Comparison of ENCODE assay signal across 1 mouse cellular context in the genomic region with DNA sequence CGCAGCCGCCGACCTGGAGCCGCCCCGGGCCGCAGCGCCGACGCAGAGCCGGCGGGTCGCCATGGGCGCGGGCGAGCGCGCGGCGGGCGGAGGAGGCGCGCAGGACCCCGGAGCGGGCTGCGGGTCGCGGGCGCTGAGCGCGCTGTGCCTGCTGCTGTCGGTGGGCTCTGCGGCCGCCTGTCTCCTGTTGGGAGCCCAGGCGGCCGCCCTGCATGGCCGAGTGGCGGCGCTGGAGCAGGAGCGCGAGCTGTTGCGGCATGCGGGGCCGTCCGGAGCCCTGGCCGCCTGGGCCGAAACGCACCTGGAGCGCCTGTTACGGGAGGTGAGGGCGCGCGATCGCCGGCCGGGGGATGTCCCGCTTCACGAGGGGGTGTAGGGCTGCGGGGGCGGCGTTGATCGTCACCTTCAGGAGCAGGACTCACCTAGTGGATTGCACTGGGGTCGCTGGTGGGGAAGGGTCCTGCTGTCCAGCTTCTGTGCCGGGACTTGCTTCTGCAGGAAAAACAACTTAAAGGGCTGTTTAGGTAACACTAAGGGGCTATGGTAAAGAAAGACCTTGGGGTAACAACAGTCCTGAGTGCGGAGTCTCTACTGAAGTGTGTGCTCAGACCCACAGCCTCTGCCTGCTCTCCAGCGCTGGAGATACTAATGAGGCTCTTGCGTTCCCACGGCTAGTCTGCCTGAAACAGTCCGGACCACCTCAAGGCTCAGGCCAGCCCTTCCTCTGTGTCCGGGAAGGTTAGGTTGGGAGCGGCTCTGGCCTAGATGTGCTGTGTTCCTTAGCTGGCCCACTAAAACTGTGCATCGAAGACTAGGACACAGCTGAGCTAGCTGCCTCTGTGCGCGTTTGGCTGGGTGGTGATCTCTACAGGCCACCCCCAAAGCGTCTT.
TF ChIP-seq lines count a peak whose summit lies in the region.

No protein-coding gene starts in this region.

TF ChIP-seq in CH12.LX, 34 proteins besides CTCF, POLR2A, EP300 and RAD21:
- TF ChIP-seq NRF1 (IDR thresholded peaks at IDR 0.05; ENCODE audit: low read depth, low read length) (no peak), MXI1 (IDR thresholded peaks at IDR 0.05; ENCODE audit: low read depth, low read length) (no peak), KAT2A (IDR thresholded peaks at IDR 0.05; ENCODE audit: insufficient replicate concordance, low read length) (no peak), MEF2A (IDR thresholded peaks at IDR 0.05; ENCODE audit: borderline replicate concordance, low read depth, low read length) (no peak), HCFC1 (IDR thresholded peaks at IDR 0.05; ENCODE audit: low read depth, low read length) (no peak), ZC3H11A (IDR thresholded peaks at IDR 0.05; ENCODE audit: low read depth, low read length) (no peak), ZKSCAN1 (IDR thresholded peaks at IDR 0.05; ENCODE audit: borderline replicate concordance, low read depth, low read length) (no peak), PAX5 (IDR thresholded peaks at IDR 0.05; ENCODE audit: low read length) (no peak), TCF12 (IDR thresholded peaks at IDR 0.05; ENCODE audit: low read depth, low read length) (no peak), NELFE (IDR thresholded peaks at IDR 0.05; ENCODE audit: low read depth, low read length) (no peak), ELF1 (IDR thresholded peaks at IDR 0.05; ENCODE audit: low read depth, low read length) (no peak), GABPA (IDR thresholded peaks at IDR 0.05; ENCODE audit: insufficient replicate concordance, low read depth, low read length) (no peak)
TF ChIP-seq in CH12.LX: peak in this region for 0.
